Mouse (Mus musculus) E14TG2a.4 (cell line): ENCODE data around the gene Nes.

Experiments
- CTCF ChIP-seq: conservative IDR thresholded peaks from 2 replicates; pipeline ENCODE4 v1.5.1; 2014; ENCODE audit warnings: low read length
- NANOG ChIP-seq: IDR thresholded peaks from 2 replicates; pipeline ENCODE4 v1.6.1; 2014; ENCODE audit warnings: borderline replicate concordance, low read length, mixed read lengths

DNA sequence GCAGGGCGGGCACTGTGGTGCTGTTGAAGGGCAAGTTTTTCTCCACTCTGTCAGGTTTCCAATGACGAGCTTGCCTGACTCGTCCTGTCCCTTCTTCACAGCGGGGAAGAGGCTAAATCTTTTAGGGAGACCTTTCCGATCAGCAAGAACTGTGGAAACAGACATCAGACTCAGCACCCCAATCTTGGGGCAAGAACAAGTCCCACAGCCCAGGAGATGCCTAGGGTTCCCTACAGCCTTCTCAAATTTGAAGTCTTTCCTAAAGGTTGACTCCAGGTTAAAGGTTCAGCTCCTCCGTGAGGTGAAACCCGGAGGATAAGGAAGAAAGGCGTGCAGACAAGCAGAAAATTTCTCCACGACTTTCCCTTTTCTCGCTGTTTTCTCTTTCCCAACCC is 10.7 kb upstream of the Nes start:
- TF ChIP-seq CTCF = no peak
- TF ChIP-seq NANOG = no peak
